In genomic region chr16:96159794-96160346, GRCm38 (mm10) we compare ENCODE assay signal across 8 mouse cellular contexts. TPM values are rescaled to one million over a fixed set of nuclear protein-coding genes. Genes with fewer than 3 reads are reported as not detected.
A peak's percentile ranks its signal among the peaks of the same experiment; 100 is the strongest.
DNase-seq lines count a peak whose midpoint lies in the region; ATAC-seq and TF ChIP-seq lines count a peak whose summit lies in the region.

No protein-coding gene starts in this region.

- no peaks in the 10 kb centered on the region for H3K9me3 ChIP-seq in lung, embryonic 15.5 days
- H3K9me3 ChIP-seq in hindbrain, embryonic 16.5 days (ENCODE audit: control insufficient read depth, low read length): no peaks in the 10 kb centered on the region
- no peaks in the 10 kb centered on the region for H3K9me3 ChIP-seq in neural tube, embryonic 13.5 days

- no peak for TF ChIP-seq CTCF in cerebellum, adult 2 months (IDR thresholded peaks at IDR 0.05; ENCODE audit: borderline replicate concordance, insufficient read depth, low read depth, low read length)

- no peaks in the 10 kb centered on the region for H3K36me3 ChIP-seq in lung, embryonic 15.5 days
- H3K36me3 ChIP-seq in hindbrain, embryonic 16.5 days (ENCODE audit: control insufficient read depth, insufficient read depth, low read length): peaks cover 6% of the 10 kb centered on the region
- 0 out of 2 replicates have a peak, but pooled peaks cover 6% of the 10 kb centered on the region for H3K36me3 ChIP-seq in neural tube, embryonic 13.5 days

- H3K4me1 ChIP-seq in cerebellum, adult 2 months (ENCODE audit: control insufficient read depth, insufficient read depth, low read length): peaks cover 34% of the 10 kb centered on the region
- peaks cover 14% of the 10 kb centered on the region; the same call in 1 of the 2 replicates for H3K4me1 ChIP-seq in lung, embryonic 15.5 days
- peaks cover 8% of the 10 kb centered on the region for H3K4me1 ChIP-seq in hindbrain, embryonic 16.5 days (ENCODE audit: control insufficient read depth, insufficient read depth, low read depth, low read length)
- peaks cover 40% of the 10 kb centered on the region for H3K4me1 ChIP-seq in neural tube, embryonic 13.5 days (replicated peaks)

- WGBS in cerebellum, adult 2 months: 94% methylated on average over 20 of the region's 20 CpGs
- WGBS in lung, embryonic 15.5 days: 73% methylated on average over 20 of the region's 20 CpGs
- 76% methylated on average over 20 of the region's 20 CpGs for WGBS in hindbrain, embryonic 16.5 days
- 77% methylated on average over 20 of the region's 20 CpGs for WGBS in neural tube, embryonic 13.5 days

- TF ChIP-seq POLR2A in cerebellum, adult 2 months (IDR thresholded peaks at IDR 0.05; ENCODE audit: borderline replicate concordance, insufficient read depth, low read length): no peak

- ATAC-seq in lung, embryonic 15.5 days (ENCODE audit: borderline replicate concordance, extremely low read depth, low FRiP score, low TSS enrichment): no peak; the same call in 1 of the 2 replicates
- no peak for ATAC-seq in hindbrain, embryonic 16.5 days
- no peak; the same call in 1 of the 2 replicates for ATAC-seq in neural tube, embryonic 13.5 days (ENCODE audit: low read depth)
- no peak for ATAC-seq in megakaryocyte, adult 5-6 weeks (ENCODE audit: poor library complexity, severe bottlenecking)

- DNase-seq in cerebellum, adult 11-12 months: peak; percentile 45
- DNase-seq in cerebellum, adult 2 months: no peak
- no peak for DNase-seq in lung, postnatal 14 days
- DNase-seq in left cerebral cortex, adult 11 months (ENCODE audit: low spot score): no peak

- H3K9ac ChIP-seq in lung, embryonic 15.5 days: peak overlapping the region; percentile 81
- peak overlapping the region; percentile 71 for H3K9ac ChIP-seq in hindbrain, embryonic 16.5 days (ENCODE audit: low read depth, low read length)
- H3K9ac ChIP-seq in neural tube, embryonic 13.5 days: peak overlapping the region; percentile 81

- no peak overlapping the region for H3K4me3 ChIP-seq in cerebellum, adult 2 months (replicated peaks; ENCODE audit: insufficient read depth, low read depth, low read length)
- H3K4me3 ChIP-seq in lung, embryonic 15.5 days: peak overlapping the region; percentile 57
- peak overlapping the region; percentile 43 for H3K4me3 ChIP-seq in hindbrain, embryonic 16.5 days (ENCODE audit: low read length)
- peak overlapping the region; percentile 50 for H3K4me3 ChIP-seq in neural tube, embryonic 13.5 days

- peak overlapping the region; percentile 99 for H3K4me2 ChIP-seq in lung, embryonic 15.5 days
- H3K4me2 ChIP-seq in hindbrain, embryonic 16.5 days (ENCODE audit: low read length): peak overlapping the region; percentile 72
- H3K4me2 ChIP-seq in neural tube, embryonic 13.5 days: peak overlapping the region; percentile 88

- H3K27ac ChIP-seq in cerebellum, adult 2 months (ENCODE audit: insufficient read depth, low read length): no peak overlapping the region
- H3K27ac ChIP-seq in lung, embryonic 15.5 days: no peak overlapping the region
- peak overlapping the region; percentile 74; the same call in 1 of the 2 replicates for H3K27ac ChIP-seq in hindbrain, embryonic 16.5 days (ENCODE audit: low read depth, low read length)
- peak overlapping the region; percentile 85 for H3K27ac ChIP-seq in neural tube, embryonic 13.5 days (replicated peaks)

- H3K27me3 ChIP-seq in cerebellum, adult 2 months (ENCODE audit: control insufficient read depth, insufficient read depth, low read length): no peaks in the 10 kb centered on the region
- no peaks in the 10 kb centered on the region for H3K27me3 ChIP-seq in lung, embryonic 15.5 days
- no peaks in the 10 kb centered on the region for H3K27me3 ChIP-seq in hindbrain, embryonic 16.5 days (replicated peaks; ENCODE audit: control insufficient read depth, insufficient read depth, low read length)
- no peaks in the 10 kb centered on the region for H3K27me3 ChIP-seq in neural tube, embryonic 13.5 days

RNA-seq across cellular contexts. Expression of gene Wrb, which starts 14.7 kb away (rescaled TPM):
- 138 and 145 TPM in 2 replicates for polyA plus RNA-seq in cerebellum, adult 2 months (2012; rRNA removed)
- polyA plus RNA-seq in lung, embryonic 15.5 days (2015; fragmentation: Nextera tagmentation; extraction: Ambion mirVana): 49.0 and 49.5 TPM in 2 replicates
- 227 and 233 TPM in 2 replicates for polyA plus RNA-seq in hindbrain, embryonic 16.5 days (2015; fragmentation: Nextera tagmentation; extraction: Ambion mirVana)
- polyA plus RNA-seq in neural tube, embryonic 13.5 days (2015; fragmentation: Nextera tagmentation; extraction: Ambion mirVana): 157 and 162 TPM in 2 replicates
- total RNA-seq in megakaryocyte, adult 5-6 weeks (2015): 4.4 and 5.5 TPM in 2 replicates
- 6.0 and 7.1 TPM in 2 replicates for total RNA-seq in megakaryocyte, adult 5-6 weeks (2017)

RNA-seq across cellular contexts. Expression of gene Lca5l, which starts 32.2 kb away (rescaled TPM):
- 2.1 and 2.5 TPM in 2 replicates for polyA plus RNA-seq in cerebellum, adult 2 months (2012; rRNA removed)
- polyA plus RNA-seq in lung, embryonic 15.5 days (2015; fragmentation: Nextera tagmentation; extraction: Ambion mirVana): 0.96 and 1.2 TPM in 2 replicates
- polyA plus RNA-seq in hindbrain, embryonic 16.5 days (2015; fragmentation: Nextera tagmentation; extraction: Ambion mirVana): 1.6 and 1.7 TPM in 2 replicates
- polyA plus RNA-seq in neural tube, embryonic 13.5 days (2015; fragmentation: Nextera tagmentation; extraction: Ambion mirVana): 1.6 TPM in 2 replicates
- total RNA-seq in megakaryocyte, adult 5-6 weeks (2015): not detected in 2 replicates
- 0.12 and 0.15 TPM in 2 replicates for total RNA-seq in megakaryocyte, adult 5-6 weeks (2017)

RNA-seq across cellular contexts. Expression of gene Hmgn1, which starts 32.3 kb away (rescaled TPM):
- 76.0 and 78.7 TPM in 2 replicates for polyA plus RNA-seq in cerebellum, adult 2 months (2012; rRNA removed)
- 613 and 648 TPM in 2 replicates for polyA plus RNA-seq in lung, embryonic 15.5 days (2015; fragmentation: Nextera tagmentation; extraction: Ambion mirVana)
- polyA plus RNA-seq in hindbrain, embryonic 16.5 days (2015; fragmentation: Nextera tagmentation; extraction: Ambion mirVana): 256 and 284 TPM in 2 replicates
- polyA plus RNA-seq in neural tube, embryonic 13.5 days (2015; fragmentation: Nextera tagmentation; extraction: Ambion mirVana): 441 and 519 TPM in 2 replicates
- total RNA-seq in megakaryocyte, adult 5-6 weeks (2015): 41.8 and 53.3 TPM in 2 replicates
- total RNA-seq in megakaryocyte, adult 5-6 weeks (2017): 71.5 and 75.2 TPM in 2 replicates

RNA-seq across cellular contexts. Expression of gene Sh3bgr, which starts 40.4 kb away (rescaled TPM):
- 38.3 and 54.5 TPM in 2 replicates for polyA plus RNA-seq in cerebellum, adult 2 months (2012; rRNA removed)
- polyA plus RNA-seq in lung, embryonic 15.5 days (2015; fragmentation: Nextera tagmentation; extraction: Ambion mirVana): 12.3 and 16.1 TPM in 2 replicates
- 1.8 and 4.2 TPM in 2 replicates for polyA plus RNA-seq in hindbrain, embryonic 16.5 days (2015; fragmentation: Nextera tagmentation; extraction: Ambion mirVana)
- polyA plus RNA-seq in neural tube, embryonic 13.5 days (2015; fragmentation: Nextera tagmentation; extraction: Ambion mirVana): 3.0 and 4.6 TPM in 2 replicates
- 0.76 and 0.89 TPM in 2 replicates for total RNA-seq in megakaryocyte, adult 5-6 weeks (2015)
- total RNA-seq in megakaryocyte, adult 5-6 weeks (2017): not detected in 2 replicates

Comparison
In these comparisons a context has a peak if more than half of its experiments do, and no peak if none do; other contexts are left out.
1. H3K27ac ChIP-seq: peak in hindbrain, embryonic 16.5 days (single experiment) and neural tube, embryonic 13.5 days (single experiment); none in cerebellum, adult 2 months (single experiment) and lung, embryonic 15.5 days (single experiment).
2. Peak in every context shown above with its lines, with median percentiles within 50 percentile points of each other: H3K4me2 ChIP-seq and H3K9ac ChIP-seq.